Mouse (Mus musculus) kidney, adult 2 months (tissue): ENCODE measurements around the gene Trip12. TPM values are rescaled to one million over a fixed set of nuclear protein-coding genes. Genes with fewer than 3 reads are reported as not detected.

Experiments used
- DNase-seq: peaks from one replicate; pipeline ENCODE4 v3.0.0; 2021
- H3K27ac ChIP-seq: fragments of 200-500 bp; 2 replicates; pipeline ENCODE4 v1.5.1; 2012; ENCODE audit warnings: low read depth, low read length, control low read depth, inconsistent platforms; ENCODE audit not compliant: insufficient read depth
- H3K27me3 ChIP-seq: fragments of 200-500 bp; replicated peaks from 2 replicates; pipeline ENCODE4 v1.6.1; 2012; ENCODE audit warnings: mild to moderate bottlenecking, moderate library complexity, low read length, inconsistent platforms; ENCODE audit not compliant: control insufficient read depth, insufficient read depth
- H3K36me3 ChIP-seq: fragments of 200-500 bp; 2 replicates; pipeline ENCODE4 v1.6.1; 2012; ENCODE audit warnings: mild to moderate bottlenecking, moderate library complexity, low read length, inconsistent platforms; ENCODE audit not compliant: control insufficient read depth, insufficient read depth
- H3K4me1 ChIP-seq: fragments of 200-500 bp; 2 replicates; pipeline ENCODE4 v1.6.1; 2011; ENCODE audit warnings: low read length; ENCODE audit not compliant: control insufficient read depth, insufficient read depth
- H3K4me3 ChIP-seq: fragments of 200-500 bp; 2 replicates; pipeline ENCODE4 v1.5.1; 2011; ENCODE audit warnings: mild to moderate bottlenecking, low read depth, low read length, control low read depth; ENCODE audit not compliant: insufficient read depth
- CTCF ChIP-seq: fragments of 200-500 bp; conservative IDR thresholded peaks from 2 replicates; pipeline ENCODE4 v1.5.1; 2011; ENCODE audit warnings: low read depth, mild to moderate bottlenecking, control low read depth, low read length, moderate library complexity, mixed read lengths; ENCODE audit not compliant: insufficient read depth, insufficient read length
- POLR2A ChIP-seq: fragments of 200-500 bp; IDR thresholded peaks from one replicate; pipeline ENCODE4 v1.6.1; 2011; ENCODE audit warnings: low read depth, low read length, control low read depth
- WGBS: fragments of 180-500 bp; shearing (Covaris S2); methylation state at CpG from one replicate; pipeline ENCODE4 v1.1.7; 2018; 5-methylcytosine and 5-hydroxymethylcytosine counted together
- polyA plus RNA-seq: library from polyadenylated mRNA; depleted of rRNA; stranded (reverse); fragments of >200 nt; gene quantifications from 2 replicates; pipeline ENCODE4 v1.2.3, GENCODE M21; 2012

Trip12 gene
- polyA plus RNA-seq, 1 experiment, result 35.7 TPM

GRCm38 (mm10) chr1:84838621-84839151 is 1.6 kb downstream of the Trip12 start:
- TF ChIP-seq POLR2A, result no peak
- no peak for TF ChIP-seq CTCF
- DNase-seq, result peak; percentile 74
- Histone ChIP-seq H3K4me3 (peak overlapping the region; percentile 89), H3K36me3 (no peaks in the 10 kb centered on the region; the same call in 1 of the 2 replicates), H3K27ac (peak overlapping the region; percentile 94), H3K27me3 (no peaks in the 10 kb centered on the region), H3K4me1 (no peaks in the 10 kb centered on the region; the same call in 1 of the 2 replicates)
- WGBS, result under 1% methylated on average over 44 of the region's 44 CpGs

GRCm38 (mm10) chr1:84838156-84838555 is 2.2 kb downstream of the Trip12 start:
- Histone ChIP-seq H3K27me3 (no peaks in the 10 kb centered on the region), H3K36me3 (peaks cover under 1% of the 10 kb centered on the region; the same call in 1 of the 2 replicates), H3K4me3 (peak overlapping the region; percentile 89), H3K4me1 (no peaks in the 10 kb centered on the region; the same call in 1 of the 2 replicates), H3K27ac (peak overlapping the region; percentile 56; the same call in 1 of the 2 replicates)
- no peak for DNase-seq
- no peak for TF ChIP-seq POLR2A
- TF ChIP-seq CTCF, result no peak
- under 1% methylated on average over 22 of the region's 22 CpGs for WGBS

GRCm38 (mm10) chr1:84837523-84838145 is 2.7 kb downstream of the Trip12 start:
- 2% methylated on average over 20 of the region's 20 CpGs for WGBS

DNA sequence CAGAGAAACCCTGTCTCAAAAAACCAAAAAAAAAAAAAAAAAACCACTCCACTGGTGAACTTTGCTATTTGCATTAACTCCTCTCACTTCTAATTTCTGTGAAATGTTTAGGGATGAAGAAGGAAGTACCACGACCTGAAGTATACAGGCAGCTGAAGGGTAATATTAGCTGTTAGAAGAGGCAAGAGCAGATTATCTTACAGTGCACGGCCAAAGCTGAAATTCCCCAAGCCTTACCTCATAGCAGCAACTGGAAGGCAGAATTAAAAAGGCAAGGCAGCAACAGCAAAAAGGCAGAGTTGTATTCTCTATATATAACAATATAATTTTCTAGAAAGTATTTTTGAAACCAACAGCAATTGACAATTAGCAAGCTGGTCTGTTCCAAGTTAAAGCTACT is 15.2 kb downstream of the Trip12 start:
- Histone ChIP-seq H3K36me3 (peaks cover 3% of the 10 kb centered on the region; the same call in 1 of the 2 replicates), H3K4me3 (no peak overlapping the region), H3K27ac (no peak overlapping the region), H3K4me1 (no peaks in the 10 kb centered on the region; the same call in 1 of the 2 replicates), H3K27me3 (no peaks in the 10 kb centered on the region)
- TF ChIP-seq POLR2A (no peak), CTCF (no peak)
- DNase-seq, result no peak
- WGBS, result 40% methylated on average over 2 of the region's 2 CpGs

More at GRCm38 (mm10) chr1:84837523-84838145, 2.7 kb downstream of the Trip12 start:
- Histone ChIP-seq H3K27ac (peak overlapping the region; percentile 56; the same call in 1 of the 2 replicates), H3K4me3 (peak overlapping the region; percentile 89), H3K36me3 (peaks cover 4% of the 10 kb centered on the region; the same call in 1 of the 2 replicates), H3K4me1 (no peaks in the 10 kb centered on the region; the same call in 1 of the 2 replicates), H3K27me3 (no peaks in the 10 kb centered on the region)
- peak; percentile 29 for DNase-seq
- TF ChIP-seq POLR2A (no peak), CTCF (no peak)

DNA sequence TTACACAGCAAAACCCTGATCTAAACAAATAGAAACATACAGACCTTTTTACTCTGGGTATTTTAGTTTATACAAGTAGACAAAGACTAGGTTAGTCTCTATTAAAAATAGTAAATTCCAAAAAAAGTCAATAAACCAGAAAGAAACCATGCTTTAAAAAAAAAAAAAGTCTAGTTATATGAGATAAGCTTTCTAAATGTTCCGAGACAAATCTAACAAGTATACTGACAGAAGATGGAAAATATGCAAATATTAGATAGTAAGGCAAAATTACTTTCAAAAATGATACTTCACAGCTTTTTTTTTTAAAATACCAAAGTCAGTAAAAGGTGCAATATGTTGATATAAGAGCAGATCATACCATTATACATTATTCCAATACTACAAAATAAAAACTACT is 22.7 kb downstream of the Trip12 start:
- no peak overlapping the region for H3K4me3 ChIP-seq
- no peaks in the 10 kb centered on the region for H3K4me1 ChIP-seq
- no peak for DNase-seq
- no peaks in the 10 kb centered on the region; the same call in 1 of the 2 replicates for H3K36me3 ChIP-seq
- 82% methylated on average over 1 of the region's 1 CpGs for WGBS
- no peak overlapping the region for H3K27ac ChIP-seq
- TF ChIP-seq POLR2A, result no peak
- no peak for TF ChIP-seq CTCF
- no peaks in the 10 kb centered on the region for H3K27me3 ChIP-seq

GRCm38 (mm10) chr1:84803788-84804187 is 36.5 kb downstream of the Trip12 start:
- WGBS, result 45% methylated on average over 1 of the region's 1 CpGs
- no peak overlapping the region for H3K27ac ChIP-seq
- TF ChIP-seq POLR2A (no peak), CTCF (no peak)
- no peaks in the 10 kb centered on the region for H3K36me3 ChIP-seq
- no peak for DNase-seq
- no peak overlapping the region for H3K4me3 ChIP-seq
- H3K4me1 ChIP-seq, result peaks cover 6% of the 10 kb centered on the region; the same call in 1 of the 2 replicates
- H3K27me3 ChIP-seq, result no peaks in the 10 kb centered on the region

- H3K27me3 ChIP-seq, result no peaks in the 10 kb centered on the region
- TF ChIP-seq CTCF, result no peak
- TF ChIP-seq POLR2A, result no peak
These were observed 41.1 kb downstream of the Trip12 start for GRCm38 (mm10) chr1:84799166-84799565.

More at GRCm38 (mm10) chr1:84799166-84799565, 41.1 kb downstream of the Trip12 start:
- Histone ChIP-seq H3K4me3 (no peak overlapping the region), H3K36me3 (peaks cover under 1% of the 10 kb centered on the region; the same call in 1 of the 2 replicates), H3K4me1 (peaks cover 9% of the 10 kb centered on the region; the same call in 1 of the 2 replicates), H3K27ac (no peak overlapping the region)
- no peak for DNase-seq
